Mouse (Mus musculus) cerebellum, postnatal 10 days (tissue): ENCODE data around the gene Hnrnpul1.

ENCODE experiments used
- DNase-seq, 2 experiments: peaks; one replicate each; pipeline ENCODE4 v3.0.0; 2021; ENCODE audit warnings: mixed read lengths in 2 of 2

Hnrnpul1 gene

DNA sequence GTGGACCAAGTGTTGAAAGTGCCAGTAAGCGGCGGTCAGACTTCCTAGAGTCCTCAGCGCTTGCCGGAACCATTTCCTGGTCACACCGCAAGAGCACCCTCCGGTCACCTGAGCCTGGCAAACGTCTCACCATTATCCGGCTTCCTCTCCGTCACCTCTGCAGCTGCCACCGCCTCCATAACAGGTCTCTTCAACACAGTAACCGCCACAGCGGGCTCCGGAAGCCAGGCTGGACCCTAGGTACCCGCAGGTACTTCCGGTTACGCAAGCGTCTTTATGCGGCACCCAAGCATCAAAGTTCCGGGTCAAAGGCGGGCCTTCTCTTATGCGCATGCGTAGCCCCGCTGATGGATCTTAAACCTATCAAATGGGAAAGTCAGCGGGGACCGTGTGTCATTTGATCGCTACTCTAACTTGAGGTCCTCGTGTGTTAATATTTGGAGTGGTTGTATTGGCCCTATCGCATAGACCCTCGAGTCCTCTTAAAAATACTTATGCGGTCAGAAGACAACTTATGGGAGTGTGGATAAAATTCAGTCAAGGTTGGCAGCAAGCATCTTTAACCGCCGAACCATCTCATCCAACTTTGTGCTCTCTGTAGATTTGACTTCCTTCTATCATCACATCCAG is 35.7 kb downstream of the Hnrnpul1 start, which contains the start of gene Ccdc97:
TSS of gene Ccdc97 (minus strand) at position 301 of the 630 bp plus-strand sequence.
- DNase-seq: peak; percentile 95 to 96

DNA sequence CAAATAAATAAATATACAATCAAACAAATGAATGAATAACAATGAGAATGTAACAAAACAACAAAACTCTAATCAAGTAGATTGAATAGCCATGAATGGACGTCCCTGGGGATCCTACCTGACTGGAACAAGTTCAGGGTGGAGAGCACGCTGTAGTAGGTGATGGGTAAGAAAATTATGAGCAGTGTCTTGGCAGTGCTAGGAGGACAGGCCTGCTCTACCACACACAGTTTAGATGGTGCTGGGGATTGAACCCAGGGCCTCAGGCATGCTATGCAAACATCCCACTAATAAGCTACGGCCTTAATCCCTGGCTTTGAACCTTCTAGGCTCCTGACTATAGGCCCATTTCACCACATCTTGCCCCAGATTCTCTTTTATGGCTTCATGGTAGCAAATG is 37.1 kb downstream of the Hnrnpul1 start:
- no peak for DNase-seq

DNA sequence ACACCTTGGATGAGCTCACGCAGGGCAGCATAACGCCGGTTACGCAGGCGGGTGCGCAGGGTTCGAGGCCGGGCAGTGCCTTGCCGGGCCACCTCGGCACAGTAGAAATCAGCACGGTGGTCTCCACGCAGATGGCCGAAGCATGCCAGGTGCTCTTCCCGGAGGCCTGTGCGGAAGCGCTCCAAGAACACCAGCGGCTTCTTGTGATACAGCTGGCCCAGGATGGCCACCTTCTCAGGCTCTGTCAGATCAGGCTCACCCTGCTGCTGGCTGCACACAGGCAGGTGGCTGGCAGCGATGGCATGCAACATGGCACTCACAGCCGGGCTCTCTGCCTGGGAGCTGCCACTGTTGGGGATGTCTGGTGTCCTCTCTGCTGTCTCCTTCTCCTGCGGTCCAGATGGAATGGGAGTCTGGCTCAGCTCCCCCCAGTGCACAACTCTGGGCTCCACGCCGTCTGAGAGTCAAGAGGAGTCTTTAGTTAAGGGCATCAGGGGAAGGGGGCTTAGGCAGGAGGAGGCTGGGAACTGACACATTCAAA is 38.8 kb downstream of the Hnrnpul1 start:
- no peak for DNase-seq

DNA sequence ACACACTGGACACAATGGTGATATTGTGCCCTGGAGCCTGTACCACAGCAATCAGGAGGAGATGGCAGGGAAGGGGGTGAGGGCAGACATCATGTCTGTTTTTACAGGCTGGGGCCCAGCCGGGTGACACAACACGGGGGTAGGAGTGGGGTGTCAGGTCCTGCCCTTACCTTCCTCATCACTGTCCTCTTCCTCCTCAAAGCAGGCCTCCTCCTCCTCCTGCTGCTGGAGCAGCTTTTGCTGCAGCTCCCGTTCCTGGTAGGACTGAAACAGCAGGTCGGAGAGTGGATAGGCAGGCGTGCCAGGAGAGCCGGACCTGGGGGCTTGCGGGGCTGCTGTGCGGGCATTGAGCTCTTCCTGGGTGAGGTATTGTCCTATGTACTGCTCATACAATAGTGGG is 40.0 kb downstream of the Hnrnpul1 start:
- no peak for DNase-seq

DNA sequence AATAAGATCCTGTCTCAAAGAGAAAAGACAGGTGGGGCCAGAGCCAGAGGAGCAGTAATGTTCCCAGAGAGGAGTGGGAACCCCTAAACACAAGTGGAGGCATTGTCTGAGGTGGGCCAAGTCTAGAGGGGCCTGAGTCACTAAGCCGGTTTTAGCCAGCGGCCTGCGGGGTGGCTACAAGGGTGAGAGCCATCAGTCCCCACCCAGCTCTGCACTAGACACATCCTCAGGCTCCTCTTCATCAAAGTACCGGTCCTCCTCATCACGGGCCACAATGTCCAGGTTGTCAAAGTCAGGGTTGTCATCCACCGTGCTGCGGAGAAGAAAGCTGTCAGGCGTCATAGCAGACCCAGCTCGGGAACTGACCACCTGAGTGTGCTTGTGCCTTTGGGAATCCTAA is 41.8 kb downstream of the Hnrnpul1 start:
- DNase-seq: no peak

DNA sequence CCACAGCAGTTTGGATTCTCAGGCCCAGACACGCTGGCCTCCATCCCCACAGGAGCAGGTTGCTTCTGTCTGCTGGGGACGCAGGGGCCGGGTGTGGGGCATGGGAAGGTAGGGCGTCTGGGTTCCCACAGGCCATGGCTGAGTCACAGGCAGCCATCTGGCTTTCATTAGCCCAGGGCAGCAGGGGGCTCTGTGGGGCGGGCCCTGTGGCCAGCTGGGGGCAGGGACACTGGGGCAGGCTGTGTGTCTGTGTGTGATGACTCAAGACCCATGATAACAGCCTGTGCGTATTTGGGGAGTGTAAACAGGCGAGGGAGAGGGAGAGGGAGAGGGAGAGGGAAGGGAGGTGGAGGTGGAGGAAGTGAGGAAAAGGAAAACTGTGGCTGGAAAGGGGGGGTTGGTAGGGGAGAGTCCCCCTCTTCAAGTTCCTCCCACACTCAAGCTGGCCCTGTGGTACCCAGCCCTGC is 42.8 kb downstream of the Hnrnpul1 start:
- peak; percentile 73 to 84 for DNase-seq

DNA sequence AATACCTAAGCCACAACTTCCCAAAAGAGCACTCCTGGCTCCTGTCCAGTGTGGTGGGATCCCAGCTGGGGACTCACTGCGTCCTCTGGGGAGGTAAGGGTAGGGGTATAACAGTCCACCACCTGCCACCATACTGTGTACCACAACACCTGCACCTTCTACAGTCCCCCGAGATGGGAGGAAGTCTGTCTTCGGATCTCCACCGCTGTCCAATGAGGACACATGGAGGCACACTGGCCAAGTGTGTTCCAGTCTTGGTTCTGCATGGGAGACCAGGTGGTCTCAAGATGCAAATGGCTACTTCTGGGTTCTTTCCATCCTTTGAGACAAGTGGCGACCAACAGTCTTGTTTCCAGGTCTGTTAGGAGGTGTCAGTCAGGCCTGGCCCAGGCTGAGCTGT is 43.4 kb downstream of the Hnrnpul1 start:
- DNase-seq: peak; percentile 46 to 48

DNA sequence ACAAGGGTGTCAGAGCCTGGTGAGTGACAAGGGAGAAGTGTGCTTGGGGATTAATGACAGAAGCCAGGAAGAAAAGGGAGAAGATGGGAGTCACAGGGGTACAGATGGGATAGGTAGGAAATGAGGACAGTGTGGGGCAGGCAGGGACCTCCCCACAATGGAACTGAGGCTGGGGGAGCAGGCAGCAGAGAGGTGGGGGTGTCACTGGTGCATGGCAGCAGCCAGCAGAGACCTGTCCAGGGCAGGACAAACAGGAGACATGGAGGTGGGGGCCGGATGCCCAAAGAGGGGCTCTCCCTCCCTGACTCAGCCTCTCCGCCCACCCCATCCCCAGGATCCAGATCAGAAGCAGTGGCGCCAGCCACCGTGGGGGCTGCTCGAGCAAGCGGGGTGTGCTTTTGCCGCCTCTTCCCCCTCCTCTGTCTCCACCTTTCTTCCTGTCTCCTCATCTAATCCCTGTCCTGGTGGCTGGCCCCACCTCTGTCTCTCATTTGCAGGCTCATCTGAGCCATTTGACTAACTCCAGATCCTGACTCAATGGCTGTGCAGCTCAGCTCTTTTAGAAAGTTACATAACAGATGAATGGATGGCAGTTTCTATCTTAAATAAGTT is 43.9 kb downstream of the Hnrnpul1 start:
- peak in 1 of 2 experiments; percentile 35 for DNase-seq

DNA sequence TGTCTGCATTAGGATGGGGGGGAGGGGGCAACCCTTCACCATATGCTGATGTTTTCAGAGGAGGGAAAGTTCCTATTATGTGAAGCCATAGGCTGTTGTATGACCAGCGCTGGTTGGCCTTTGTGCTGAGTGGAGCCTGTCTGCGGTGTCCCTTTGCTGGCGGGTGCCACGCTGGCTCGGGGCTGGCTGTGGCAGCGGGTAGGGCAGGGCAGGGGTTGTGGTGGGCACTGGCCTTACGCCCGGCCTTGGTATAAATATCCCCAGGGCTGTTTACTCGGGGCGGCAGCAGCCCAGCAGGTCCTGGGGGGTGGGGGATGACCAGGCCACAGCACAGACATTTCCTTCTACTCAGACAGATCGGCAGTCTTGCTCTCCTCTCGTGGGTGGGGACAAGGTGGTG is 44.6 kb downstream of the Hnrnpul1 start:
- peak; percentile 65 to 73 for DNase-seq

DNA sequence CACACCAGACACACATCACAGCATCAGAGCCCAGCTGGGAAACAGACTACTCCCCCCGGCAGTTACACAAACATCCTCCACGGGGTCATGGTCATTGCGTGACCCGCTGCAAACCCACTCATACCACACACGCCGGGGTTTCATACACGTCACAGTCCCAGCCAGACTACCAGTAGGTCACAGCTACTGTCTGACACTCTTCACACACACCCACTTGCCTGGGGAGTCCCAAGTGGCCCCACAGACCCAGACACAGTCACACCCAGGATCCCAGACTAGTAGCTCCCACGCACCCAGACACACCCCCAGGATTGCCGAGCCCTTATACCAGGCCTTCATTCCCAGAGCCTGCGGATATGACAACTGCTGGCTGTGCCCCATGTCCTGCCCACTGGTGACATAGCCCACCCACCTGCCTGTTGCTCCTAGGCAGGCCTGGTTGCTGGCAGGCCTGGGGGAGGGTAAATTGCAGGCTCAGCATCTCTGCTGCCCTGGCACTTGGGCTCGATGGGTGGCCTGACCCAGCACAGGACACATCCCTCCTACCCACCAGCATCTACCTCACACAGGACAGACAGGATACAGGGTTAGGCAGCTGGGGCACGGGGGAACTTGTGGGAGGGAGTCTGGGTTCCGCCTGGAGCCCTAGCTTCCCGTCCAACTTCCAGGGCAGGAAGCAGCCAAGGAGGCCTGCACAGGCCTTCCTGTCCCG is 46.8 kb downstream of the Hnrnpul1 start:
- peak in 1 of 2 experiments; percentile 34 for DNase-seq

DNA sequence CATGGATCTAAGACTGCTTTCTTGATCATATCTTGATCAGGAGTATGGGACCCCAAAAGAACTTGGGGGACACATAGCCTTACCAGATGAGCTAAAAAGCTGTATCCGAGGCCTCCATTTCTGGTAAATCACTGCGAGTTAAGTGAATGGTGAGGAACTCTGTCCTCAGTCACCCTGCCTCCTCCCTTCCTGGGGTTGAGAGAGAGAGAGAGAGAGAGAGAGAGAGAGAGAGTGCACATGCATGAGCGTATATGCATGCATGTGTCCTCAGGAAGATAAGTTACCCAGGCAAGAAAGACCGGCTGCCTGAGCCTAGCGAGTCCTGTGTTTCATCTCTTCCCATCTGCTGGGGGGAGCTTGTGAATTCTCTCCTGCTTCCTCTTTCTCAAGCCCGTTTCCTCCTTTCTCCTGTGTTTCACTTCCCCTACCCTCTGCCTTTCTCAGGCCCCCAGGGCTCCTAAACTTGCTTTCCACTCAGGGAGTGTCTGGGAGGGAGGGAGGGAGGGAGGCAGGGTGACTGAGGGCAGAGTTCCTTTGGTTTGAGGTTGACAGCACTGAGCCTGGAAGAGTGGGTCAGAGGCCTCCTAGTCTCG is 47.9 kb downstream of the Hnrnpul1 start:
- no peak for DNase-seq

DNA sequence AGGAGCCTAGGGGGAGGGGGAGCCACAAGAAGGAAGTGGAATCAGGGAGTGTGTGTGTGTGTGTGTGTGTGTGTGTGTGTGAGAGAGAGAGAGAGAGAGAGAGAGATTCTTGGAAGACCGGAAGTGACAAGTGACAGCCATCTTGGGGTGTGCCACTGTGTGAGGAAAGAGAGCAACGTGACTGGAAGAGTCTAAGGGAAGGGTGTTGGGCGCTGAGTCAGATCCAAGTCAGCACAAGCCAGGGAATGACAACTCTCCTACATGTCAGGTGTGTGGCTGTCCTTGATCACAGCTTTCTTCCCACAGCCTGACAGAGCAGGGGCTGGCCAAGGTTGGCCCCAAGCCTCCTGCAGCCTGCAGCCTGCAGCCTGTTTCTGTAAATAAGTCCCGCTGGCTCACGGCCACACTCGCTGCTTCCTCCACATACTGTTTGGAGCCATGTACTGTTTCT is 48.7 kb downstream of the Hnrnpul1 start:
- peak; percentile 81 to 85 for DNase-seq

DNA sequence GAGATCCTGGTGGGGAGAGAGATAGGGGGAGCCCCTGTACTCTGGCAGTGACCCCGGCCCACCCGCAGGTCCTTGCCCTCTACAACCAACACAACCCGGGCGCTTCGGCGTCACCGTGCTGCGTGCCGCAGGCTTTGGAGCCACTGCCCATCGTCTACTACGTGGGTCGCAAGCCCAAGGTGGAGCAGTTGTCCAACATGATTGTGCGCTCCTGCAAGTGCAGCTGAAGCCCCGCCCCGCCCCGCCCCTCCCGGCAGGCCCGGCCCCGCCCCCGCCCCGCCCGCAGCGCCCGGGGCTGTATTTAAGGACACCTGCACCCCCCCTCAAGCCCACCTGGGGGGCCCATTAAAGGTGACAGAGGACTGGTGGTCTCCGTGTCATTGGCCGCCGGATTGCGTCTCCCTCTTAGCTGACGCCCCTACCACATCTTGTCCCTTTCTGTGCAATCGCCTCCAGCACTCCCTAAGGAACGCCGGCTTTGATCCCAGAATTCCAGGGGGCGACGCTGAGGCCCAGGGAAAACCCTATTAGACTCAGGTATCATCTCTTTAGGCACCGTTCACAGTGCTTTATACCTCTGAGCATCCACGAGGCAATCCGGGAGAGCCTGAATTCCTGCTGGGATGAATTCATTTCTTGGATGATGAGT is 49.7 kb downstream of the Hnrnpul1 start:
- DNase-seq: peak; percentile 52

DNA sequence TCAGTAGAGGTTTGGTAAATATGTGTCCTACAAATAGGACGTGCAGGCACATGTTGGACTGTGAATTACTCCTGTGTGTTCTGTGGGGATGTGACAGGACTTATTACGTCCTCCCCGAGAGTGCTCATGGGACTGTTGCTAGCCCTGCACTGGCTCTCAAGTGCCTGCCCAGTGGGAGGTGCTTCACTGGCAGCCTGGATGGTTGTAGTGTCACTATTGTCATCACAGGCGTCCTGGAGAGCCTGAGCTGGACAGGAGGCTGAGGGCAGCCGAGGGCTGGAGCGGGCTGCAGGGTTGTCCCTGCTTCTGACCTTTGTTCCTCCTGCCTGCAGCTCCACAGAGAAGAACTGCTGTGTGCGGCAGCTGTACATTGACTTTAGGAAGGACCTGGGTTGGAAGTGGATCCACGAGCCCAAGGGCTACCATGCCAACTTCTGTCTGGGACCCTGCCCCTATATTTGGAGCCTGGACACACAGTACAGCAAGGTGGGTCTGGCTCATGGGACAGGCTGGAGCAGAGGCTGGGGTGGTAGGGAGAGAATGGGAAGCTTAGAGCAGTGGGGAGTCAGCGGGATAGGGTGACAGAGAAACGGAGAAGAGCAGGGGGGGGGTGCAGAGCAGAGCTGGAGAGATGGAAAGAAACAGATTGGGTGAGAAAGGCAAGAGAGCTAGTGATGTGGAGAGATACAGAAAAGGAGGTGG is 50.6 kb downstream of the Hnrnpul1 start:
- no peak for DNase-seq

DNA sequence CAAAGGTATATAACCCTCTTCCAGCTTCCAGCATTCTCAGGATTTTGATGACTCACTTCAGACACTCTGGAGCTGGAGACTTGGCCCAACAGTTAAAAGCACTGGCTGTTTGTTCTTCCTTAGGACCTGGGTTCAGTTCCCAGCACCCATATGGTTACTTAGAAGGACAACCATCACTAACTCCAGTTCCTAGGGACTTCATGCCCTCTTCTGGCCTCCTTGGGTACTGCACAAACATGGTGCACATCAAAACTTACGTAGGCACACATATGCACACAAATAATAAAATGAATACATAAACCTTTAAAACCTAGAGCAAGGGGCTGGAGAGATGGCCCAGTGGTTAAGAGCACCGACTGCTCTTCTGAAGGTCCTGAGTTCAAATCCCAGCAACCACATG is 52.2 kb downstream of the Hnrnpul1 start:
- DNase-seq: no peak

DNA sequence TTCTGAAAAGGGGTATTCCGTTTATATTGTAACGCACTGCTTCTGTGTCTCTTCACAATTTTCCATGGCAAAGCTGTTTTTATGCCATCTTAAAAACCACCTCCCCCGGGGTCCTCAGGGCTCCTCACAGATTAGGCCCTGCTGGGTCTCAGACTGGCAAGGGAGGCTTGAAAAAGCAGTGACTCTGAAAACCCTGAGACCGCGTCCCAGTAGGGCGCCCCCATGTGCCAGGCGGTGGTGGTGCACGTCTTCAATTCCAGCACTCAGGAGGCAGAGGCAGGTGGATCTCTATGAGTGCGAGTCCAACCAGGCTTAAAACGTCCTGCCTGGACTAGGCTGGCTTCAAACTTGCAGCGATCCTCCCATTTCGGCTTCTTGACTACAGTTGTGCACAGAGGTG is 53.8 kb downstream of the Hnrnpul1 start:
- DNase-seq: no peak

DNA sequence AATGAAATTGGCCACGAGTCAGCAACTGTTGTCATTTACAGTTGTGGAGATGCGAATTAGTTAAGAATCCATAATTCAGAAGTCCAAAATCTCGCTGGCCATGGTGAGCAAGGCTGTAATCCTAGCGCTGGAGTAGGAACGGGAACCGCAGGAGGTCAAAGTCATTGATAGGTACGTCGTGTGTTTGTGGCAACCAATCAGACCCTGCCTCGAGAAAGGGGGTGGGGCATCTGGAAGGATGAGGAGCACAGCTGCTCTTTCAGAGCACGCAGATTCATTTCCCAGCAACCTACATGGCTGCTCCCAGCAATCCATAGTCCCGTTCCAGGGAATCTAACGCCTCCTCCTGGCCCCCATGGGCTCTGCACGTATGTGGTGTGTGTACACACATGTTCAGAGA is 54.7 kb downstream of the Hnrnpul1 start:
- no peak for DNase-seq

DNA sequence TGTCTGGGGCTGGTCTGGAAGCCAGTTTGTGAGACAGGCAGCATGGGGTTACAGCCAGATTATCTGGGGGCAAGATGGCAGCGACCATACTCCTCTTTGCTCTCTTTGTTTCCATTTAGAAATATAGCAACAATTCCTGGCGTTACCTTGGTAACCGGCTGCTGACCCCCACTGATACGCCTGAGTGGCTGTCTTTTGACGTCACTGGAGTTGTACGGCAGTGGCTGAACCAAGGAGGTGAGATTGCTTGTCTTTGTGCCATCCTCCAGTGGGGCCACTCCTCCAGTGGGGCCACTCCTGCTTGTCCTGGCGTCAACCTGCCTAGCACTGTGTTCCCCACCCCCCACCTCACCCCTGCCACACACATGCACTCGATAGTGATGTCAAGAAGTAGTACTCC is 60.5 kb downstream of the Hnrnpul1 start:
- DNase-seq: no peak

DNA sequence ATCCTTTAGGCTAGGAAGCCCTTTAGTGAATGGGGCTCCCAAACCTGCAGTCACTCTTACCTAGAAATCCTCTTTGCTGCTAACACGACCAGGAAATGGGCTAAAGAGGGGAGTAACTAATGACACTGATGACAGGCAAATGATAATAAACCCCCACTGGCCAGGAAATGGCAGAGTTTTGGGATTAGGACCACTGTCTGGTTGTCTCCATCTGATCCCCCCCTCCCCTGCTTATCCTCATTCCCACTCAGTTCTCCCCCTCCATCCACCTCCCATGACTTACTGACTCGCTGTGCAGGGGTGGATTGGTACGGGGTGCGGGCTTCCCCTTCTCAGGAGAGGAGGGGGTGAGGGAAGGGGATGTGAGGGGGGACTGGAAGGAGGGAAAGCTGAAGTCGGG is 64.5 kb downstream of the Hnrnpul1 start:
- no peak for DNase-seq

DNA sequence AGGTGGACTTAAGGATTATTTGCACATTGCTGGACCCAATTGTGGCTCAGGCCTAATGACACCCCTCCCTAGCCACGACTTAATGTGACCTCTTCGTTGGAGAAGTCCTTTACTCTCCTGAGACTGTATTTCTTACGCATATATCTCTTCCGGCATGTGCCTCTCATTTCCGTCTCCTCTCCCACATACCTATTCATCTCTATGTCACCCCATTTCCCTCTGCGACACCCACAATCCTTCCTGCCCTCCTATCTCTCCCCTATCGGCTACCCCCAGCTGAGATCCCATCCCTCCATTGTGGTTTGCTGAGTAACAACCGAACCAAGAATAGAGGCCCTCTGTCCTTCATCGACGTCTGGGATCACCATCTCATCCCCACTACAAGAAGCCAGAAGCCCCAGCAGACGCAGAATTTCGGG is 64.9 kb downstream of the Hnrnpul1 start:
- DNase-seq: no peak

DNA sequence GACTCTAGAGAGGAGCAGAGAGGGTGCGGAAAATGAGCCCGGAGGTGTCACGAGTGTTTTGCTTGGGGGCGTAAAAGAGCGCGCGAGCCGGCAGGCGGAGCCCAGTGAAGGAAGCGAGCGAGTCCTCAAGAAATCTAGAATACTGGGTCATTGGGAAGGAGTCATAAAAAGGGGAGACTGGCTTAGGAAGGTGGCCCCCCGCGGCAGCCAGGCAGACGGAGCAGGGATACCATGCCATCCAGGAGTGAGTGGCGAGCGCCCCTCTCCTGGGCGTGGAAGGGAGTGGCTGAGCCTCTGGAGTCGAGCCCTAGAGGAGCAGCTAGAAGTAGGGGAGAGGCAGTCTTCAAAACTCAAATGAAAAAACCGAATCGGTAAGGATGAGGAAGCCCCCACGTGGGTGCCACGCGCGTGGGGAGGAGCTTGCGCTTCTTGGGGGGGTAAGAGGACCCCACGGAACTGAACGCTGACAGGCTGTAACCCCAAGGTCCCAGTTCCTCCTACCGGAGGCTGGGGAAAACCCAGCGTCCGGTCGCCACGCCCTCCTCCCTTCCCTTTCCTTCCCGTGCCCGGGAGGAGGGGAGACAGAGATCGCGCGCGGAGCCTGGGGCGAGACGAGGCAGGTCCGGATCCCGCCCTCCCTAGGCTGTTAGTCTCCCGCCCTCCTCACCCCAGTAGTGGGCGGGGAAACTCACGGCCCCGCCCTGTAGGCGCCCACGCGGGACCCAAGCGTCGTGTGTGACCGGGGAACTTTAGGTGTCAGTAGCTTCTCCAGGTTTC is 65.6 kb downstream of the Hnrnpul1 start:
- DNase-seq: peak; percentile 60 to 65
